Mouse (Mus musculus) left cerebral cortex, adult 2 months (tissue): ENCODE measurements around the gene Timm22. TPM values are rescaled to one million over a fixed set of nuclear protein-coding genes. Genes with fewer than 3 reads are reported as not detected.

Source experiments
- DNase-seq, 2 experiments: peaks; one replicate each; pipeline ENCODE4 v3.0.0; 2021 to 2022; ENCODE audit warnings: low spot score in 2 of 2, mixed read lengths in 1 of 2; ENCODE audit errors: extremely low spot score in 1 of 2
- H3K27ac ChIP-seq: fragments of 200-600 bp; 2 replicates; pipeline ENCODE4 v1.8.1; 2022
- H3K4me3 ChIP-seq: fragments of 200-600 bp; 2 replicates; pipeline ENCODE4 v1.8.1; 2022
- CTCF ChIP-seq: fragments of 200-600 bp; IDR thresholded peaks from 2 replicates; pipeline ENCODE4 v1.8.1; 2022; ENCODE audit warnings: antibody characterized with exemption, mild to moderate bottlenecking, moderate library complexity
- intact Hi-C: fragments of 180-260 bp; cut with DNase I; formaldehyde crosslinking; loops from one replicate; pipeline ENCODE4 v1.15.1; 2025
- total RNA-seq, 2 experiments: library from RNA; stranded (reverse); gene quantifications; 2 replicates each; pipeline ENCODE4 v1.2.3; 2021

The Timm22 gene
- total RNA-seq, 2 experiments from 2014 or later: 30.3 to 38.8 TPM

DNA sequence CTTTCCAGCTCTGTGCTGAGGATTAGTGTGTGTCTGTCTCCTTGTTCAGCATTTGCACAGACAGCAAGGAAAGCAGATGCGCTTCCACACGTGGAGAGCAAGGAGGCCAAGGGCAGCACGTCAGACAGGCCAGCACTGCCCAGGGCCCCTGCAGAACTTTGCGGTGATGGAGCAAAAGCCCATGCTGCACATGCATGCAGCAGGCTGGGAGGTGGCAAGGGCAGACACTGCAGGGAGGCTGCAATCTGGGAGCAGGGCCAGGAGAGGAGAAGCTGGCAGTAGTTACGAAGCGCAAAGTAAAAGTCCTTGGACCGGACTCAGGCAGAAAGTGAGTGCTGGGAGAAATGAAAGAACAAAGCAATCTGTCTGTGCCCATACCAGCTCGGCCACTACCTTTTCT, 11.7 kb downstream of the Timm22 start:
- DNase-seq: peak in 1 of 2 experiments; percentile 62
- no peak for TF ChIP-seq CTCF
- peak overlapping the region; percentile 66 for H3K27ac ChIP-seq
- no peak overlapping the region for H3K4me3 ChIP-seq
- intact Hi-C loops: loop anchor here (1.0 to 2.0 kb wide), 2 partner anchors 31 to 36 kb away; no protein-coding TSS in a partner anchor

- H3K4me3 ChIP-seq: no peak overlapping the region
- peak overlapping the region; percentile 66 for H3K27ac ChIP-seq
- DNase-seq: no peak
- intact Hi-C loops: loop anchor here (2.0 kb wide), 1 partner anchor 36 kb away; no protein-coding TSS in a partner anchor
- TF ChIP-seq CTCF: peak; percentile 28
Measured at GRCm38 (mm10) chr11:76419179-76419578, 12.4 kb downstream of the Timm22 start.

DNA sequence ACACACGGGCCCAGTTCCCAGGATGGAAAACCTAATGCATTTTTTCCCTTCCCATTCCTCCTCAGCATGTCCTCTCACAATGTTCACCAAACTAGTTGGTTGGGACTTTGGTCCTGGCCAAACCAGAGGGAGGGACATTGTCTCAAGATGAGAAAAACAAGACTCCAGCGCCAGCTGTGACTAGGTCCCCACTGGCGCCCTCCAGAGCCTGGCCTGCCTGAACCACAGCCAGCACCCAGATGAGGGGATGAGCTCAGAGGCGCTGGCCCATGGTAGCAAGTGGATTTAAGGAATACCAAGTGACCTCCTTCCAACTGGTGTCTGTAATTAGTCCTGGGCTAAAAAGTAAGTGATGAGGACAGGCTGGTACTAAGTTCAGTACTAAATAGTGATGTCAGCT, 14.1 kb downstream of the Timm22 start:
- intact Hi-C loops: no loop called here
- no peak for DNase-seq
- Histone ChIP-seq H3K4me3 (no peak overlapping the region), H3K27ac (no peak overlapping the region)
- TF ChIP-seq CTCF: no peak

- no peak for DNase-seq
Measured at GRCm38 (mm10) chr11:76425749-76426148, 19.0 kb downstream of the Timm22 start.

DNA sequence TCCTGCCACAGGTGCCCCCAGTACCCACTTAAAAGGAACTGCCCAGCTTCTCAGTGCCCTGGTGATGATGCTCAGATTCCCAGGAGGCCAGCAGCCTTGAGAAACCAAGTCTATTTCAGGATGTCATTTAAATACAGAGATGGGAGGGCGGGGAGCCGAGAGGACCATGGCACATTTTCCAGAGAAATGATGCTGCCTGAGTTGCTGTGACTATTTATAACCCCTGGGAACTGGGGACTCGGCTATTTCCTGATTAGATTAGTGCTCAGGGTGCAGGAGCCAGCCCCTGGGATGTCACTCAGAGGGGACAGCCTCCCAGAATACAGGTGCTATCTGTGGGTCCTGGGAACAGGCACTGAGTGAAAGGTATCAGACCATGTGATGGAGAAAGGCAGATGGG, 21.0 kb downstream of the Timm22 start:
- no peak overlapping the region for H3K4me3 ChIP-seq
- peak overlapping the region; percentile 70 for H3K27ac ChIP-seq
- DNase-seq: no peak
- TF ChIP-seq CTCF: no peak
- intact Hi-C loops: no loop called here

More at GRCm38 (mm10) chr11:76425749-76426148, 19.0 kb downstream of the Timm22 start:
- peak overlapping the region; percentile 47 for H3K27ac ChIP-seq
- no peak for TF ChIP-seq CTCF
- intact Hi-C loops: no loop called here
- H3K4me3 ChIP-seq: no peak overlapping the region

DNA sequence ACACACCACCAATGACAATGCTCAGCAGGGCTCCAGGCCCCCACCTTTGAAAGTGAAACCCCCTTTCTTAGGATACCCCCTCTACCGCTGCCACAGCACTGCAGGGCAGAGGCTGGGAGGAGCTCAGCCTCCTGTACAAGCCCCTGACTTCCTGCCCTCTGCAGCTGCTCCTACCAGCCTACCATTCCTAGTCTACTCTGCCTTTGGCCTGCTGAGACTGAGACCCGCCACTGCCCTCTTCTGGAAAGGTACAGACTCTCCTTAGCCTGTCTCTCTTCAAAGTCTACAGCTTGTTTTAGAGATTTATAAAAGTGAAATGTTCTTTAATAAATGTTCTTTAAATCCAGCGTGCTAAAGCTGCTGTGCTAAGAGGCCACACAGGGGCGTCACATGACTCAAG, 22.3 kb downstream of the Timm22 start:
- DNase-seq: no peak
- H3K27ac ChIP-seq: peak overlapping the region; percentile 53; the same call in 1 of the 2 replicates
- H3K4me3 ChIP-seq: no peak overlapping the region
- intact Hi-C loops: no loop called here
- peak; percentile 27 for TF ChIP-seq CTCF

DNA sequence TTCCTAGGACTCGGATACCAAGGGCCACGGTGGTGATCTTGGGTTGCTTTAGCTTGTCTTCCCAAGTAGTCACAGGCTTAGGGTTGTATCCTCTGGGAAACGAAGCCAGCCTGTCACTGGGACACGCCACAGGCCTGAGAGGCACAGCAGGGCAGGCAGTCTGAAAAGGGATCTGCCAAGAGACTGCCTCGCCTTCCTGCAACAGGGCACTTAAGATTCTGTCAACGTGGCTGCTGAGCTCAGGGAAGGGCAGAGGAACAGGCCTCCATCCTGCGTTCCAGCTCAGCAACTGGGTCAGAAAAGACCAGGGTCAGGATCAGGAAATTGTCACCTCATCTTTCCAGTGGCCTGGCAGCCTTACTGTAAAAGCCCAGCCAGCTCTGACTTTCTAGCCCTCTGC, 22.8 kb downstream of the Timm22 start:
- DNase-seq: no peak
- peak overlapping the region; percentile 60; the same call in 1 of the 2 replicates for H3K27ac ChIP-seq

DNA sequence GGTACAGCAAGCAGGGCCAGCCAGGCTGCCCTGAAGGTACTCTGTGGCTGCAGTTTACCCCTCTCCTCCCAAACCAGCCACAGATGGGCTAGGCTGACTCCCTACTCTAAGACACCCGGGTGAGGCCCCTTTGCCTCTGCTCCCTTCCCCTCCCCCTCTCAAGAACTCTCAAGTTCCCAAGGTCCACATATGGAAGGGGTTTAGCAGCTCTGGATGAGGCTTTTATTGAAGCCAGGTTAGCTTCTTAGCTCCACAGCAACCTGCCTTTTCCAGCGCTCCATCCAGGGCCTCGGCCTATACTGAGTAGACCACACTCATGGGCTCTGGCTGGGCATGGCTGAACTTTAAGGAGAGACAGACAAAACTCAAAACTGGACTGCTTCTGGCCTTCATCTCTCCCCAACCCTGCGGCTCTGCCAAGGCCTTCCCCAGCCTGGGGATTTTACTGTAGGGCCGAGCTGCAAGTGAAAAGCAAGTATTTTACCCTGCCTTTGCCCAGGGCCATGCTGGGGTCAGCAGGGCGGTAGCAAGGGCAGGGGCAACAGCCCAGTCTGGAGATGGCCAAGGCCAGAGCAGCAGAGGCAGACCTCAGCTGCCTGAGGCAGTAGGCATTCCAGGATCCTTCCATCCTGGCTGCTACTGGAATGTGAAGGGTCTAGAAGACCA, 23.3 kb downstream of the Timm22 start:
- Histone ChIP-seq H3K4me3 (no peak overlapping the region), H3K27ac (peak overlapping the region; percentile 60)
- no peak for DNase-seq
- no peak for TF ChIP-seq CTCF
- intact Hi-C loops: no loop called here

More for the DNA sequence above, 22.8 kb downstream of the Timm22 start:
- intact Hi-C loops: no loop called here
- no peak overlapping the region for H3K4me3 ChIP-seq
- TF ChIP-seq CTCF: no peak

DNA sequence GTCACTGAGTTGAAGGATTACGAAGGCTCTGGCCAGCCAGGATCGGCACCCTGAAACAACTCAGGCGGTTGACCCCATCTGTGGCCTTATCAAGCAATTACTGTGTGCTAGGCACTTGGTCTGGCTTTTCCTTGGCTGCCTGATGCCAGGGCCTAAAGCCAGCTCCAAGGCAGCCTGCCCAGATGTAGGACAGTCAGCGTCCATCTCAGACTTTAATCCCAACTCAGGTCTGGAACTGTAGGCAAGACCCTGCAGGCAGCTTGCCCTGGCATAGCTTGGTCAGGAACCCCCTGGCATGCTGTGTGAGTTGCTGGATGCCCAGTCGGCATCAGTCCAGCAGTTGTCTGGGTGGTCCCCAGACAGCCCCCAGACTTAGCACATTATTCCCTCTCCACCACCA, 29.3 kb downstream of the Timm22 start:
- DNase-seq: no peak
- TF ChIP-seq CTCF: no peak
- intact Hi-C loops: no loop called here
- Histone ChIP-seq H3K27ac (peak overlapping the region; percentile 50), H3K4me3 (peak overlapping the region; percentile 20)

GRCm38 (mm10) chr11:76436864-76437437, 30.2 kb downstream of the Timm22 start:
- peak in 1 of 2 experiments; percentile 52 for DNase-seq
- intact Hi-C loops: no loop called here
- H3K27ac ChIP-seq: peak overlapping the region; percentile 33
- TF ChIP-seq CTCF: peak; percentile 3; the same call in 1 of the 2 replicates
- H3K4me3 ChIP-seq: peak overlapping the region; percentile 46

GRCm38 (mm10) chr11:76439666-76440065, 32.9 kb downstream of the Timm22 start:
- intact Hi-C loops: no loop called here
- Histone ChIP-seq H3K4me3 (no peak overlapping the region), H3K27ac (peak overlapping the region; percentile 63)
- DNase-seq: no peak
- TF ChIP-seq CTCF: no peak

- intact Hi-C loops: no loop called here
- Histone ChIP-seq H3K4me3 (no peak overlapping the region), H3K27ac (no peak overlapping the region)
- DNase-seq: no peak
- TF ChIP-seq CTCF: no peak
Measured at GRCm38 (mm10) chr11:76445459-76445858, 38.7 kb downstream of the Timm22 start.
